Mouse (Mus musculus): ENCODE results near the gene Trim11.

- TF ChIP-seq CTCF (IDR thresholded peaks at IDR 0.05; ENCODE audit: low read depth) (no peak), EP300 (IDR thresholded peaks at IDR 0.05; ENCODE audit: low read depth) (no peak)
These were observed 17.3 kb downstream of the Trim11 start for GRCm38 (mm10) chr11:58995061-58995806.
